Mouse (Mus musculus) testis, adult 2 months (tissue): Measurements from ENCODE around the gene Fez1.

Source experiments
- CTCF ChIP-seq: fragments of 200-500 bp; IDR thresholded peaks from 2 replicates; pipeline ENCODE4 v1.5.1; 2012; ENCODE audit warnings: low read depth, mild to moderate bottlenecking, inconsistent platforms, low read length, moderate library complexity; ENCODE audit not compliant: control insufficient read depth, insufficient read depth, insufficient replicate concordance
- POLR2A ChIP-seq: fragments of 200-500 bp; IDR thresholded peaks from 2 replicates; pipeline ENCODE4 v1.6.1; 2012; ENCODE audit warnings: low read depth, mild to moderate bottlenecking, inconsistent platforms, low read length, moderate library complexity; ENCODE audit not compliant: control insufficient read depth

GRCm38 (mm10) chr9:36921718-36922415 lies 100.2 kb downstream of the Fez1 start:
- TF ChIP-seq CTCF (no peak), POLR2A (no peak)
